ENCODE assay signal across 8 mouse cellular contexts in genomic region chr7:48880591-48881481, GRCm38 (mm10). TPM values are rescaled to one million over a fixed set of nuclear protein-coding genes. Genes with fewer than 3 reads are reported as not detected.
DNase-seq lines count a peak whose midpoint lies in the region; ATAC-seq and TF ChIP-seq lines count a peak whose summit lies in the region.

No protein-coding gene starts in this region.

- H3K27ac ChIP-seq in heart, embryonic 11.5 days (ENCODE audit: low read depth, low read length): peak overlapping the region; percentile 86
- peak overlapping the region; percentile 89 for H3K27ac ChIP-seq in kidney, embryonic 16.5 days (ENCODE audit: low read length)
- peak overlapping the region; percentile 82 for H3K27ac ChIP-seq in liver, adult 2 months (replicated peaks; ENCODE audit: insufficient read depth, low read depth, low read length)

- H3ac ChIP-seq in C2C12 (ENCODE audit: control insufficient read depth, insufficient read length, low read depth): peak overlapping the region; percentile 98
- H3ac ChIP-seq in myocyte (ENCODE audit: control insufficient read depth, insufficient read length): peak overlapping the region; percentile 20

- H3K36me3 ChIP-seq in C2C12 (ENCODE audit: control insufficient read depth, insufficient read depth): peaks cover 37% of the 10 kb centered on the region
- peaks cover 43% of the 10 kb centered on the region for H3K36me3 ChIP-seq in erythroblast, embryonic 14.5 days (ENCODE audit: control insufficient read depth)
- H3K36me3 ChIP-seq in heart, embryonic 11.5 days (ENCODE audit: control insufficient read depth, insufficient read depth, low read length): peaks cover 7% of the 10 kb centered on the region
- peaks cover 10% of the 10 kb centered on the region for H3K36me3 ChIP-seq in kidney, embryonic 16.5 days (ENCODE audit: insufficient read depth, low read length)
- H3K36me3 ChIP-seq in liver, adult 2 months (ENCODE audit: control insufficient read depth, insufficient read depth, low read length): no peaks in the 10 kb centered on the region; the same call in 1 of the 2 replicates
- H3K36me3 ChIP-seq in myocyte (ENCODE audit: control insufficient read depth, insufficient read depth): peaks cover 15% of the 10 kb centered on the region
- no peaks in the 10 kb centered on the region for H3K36me3 ChIP-seq in splenic B cell, adult 2 months (ENCODE audit: control insufficient read depth, insufficient read depth, low read length, poor library complexity, severe bottlenecking)

- under 1% methylated on average over 73 of the region's 77 CpGs for WGBS in heart, embryonic 11.5 days (ENCODE audit: insufficient replicate concordance)
- WGBS in kidney, embryonic 16.5 days: under 1% methylated on average over 76 of the region's 77 CpGs
- WGBS in liver, adult 2 months: under 1% methylated on average over 77 of the region's 77 CpGs

- H3K4me1 ChIP-seq in erythroblast, embryonic 14.5 days (ENCODE audit: control insufficient read depth): peaks cover 52% of the 10 kb centered on the region
- H3K4me1 ChIP-seq in heart, embryonic 11.5 days (ENCODE audit: control insufficient read depth, insufficient read depth, low read length): peaks cover 11% of the 10 kb centered on the region
- H3K4me1 ChIP-seq in kidney, embryonic 16.5 days (ENCODE audit: insufficient read depth, low read length): peaks cover 32% of the 10 kb centered on the region
- H3K4me1 ChIP-seq in liver, adult 2 months (ENCODE audit: control insufficient read depth, insufficient read depth, low read length): peaks cover 29% of the 10 kb centered on the region

- TF ChIP-seq CTCF in C2C12 (IDR thresholded peaks at IDR 0.05; ENCODE audit: control insufficient read depth, insufficient read depth, insufficient read length): no peak
- TF ChIP-seq CTCF in brain, embryonic 14.5 days (IDR thresholded peaks at IDR 0.05; ENCODE audit: borderline replicate concordance, extremely low read depth, insufficient read depth, insufficient read length): no peak
- no peak for TF ChIP-seq CTCF in liver, adult 2 months (IDR thresholded peaks at IDR 0.05; ENCODE audit: low read depth, low read length)

- H3K4me2 ChIP-seq in heart, embryonic 11.5 days: peak overlapping the region; percentile 74
- H3K4me2 ChIP-seq in kidney, embryonic 16.5 days (replicated peaks; ENCODE audit: low read depth, low read length): peak overlapping the region; percentile 95
- peak overlapping the region; percentile 99 for H3K4me2 ChIP-seq in myocyte (ENCODE audit: low read depth)

- H3K4me3 ChIP-seq in C2C12 (ENCODE audit: insufficient read depth, poor library complexity, severe bottlenecking) (peak overlapping the region; percentile 73), myocyte (peak overlapping the region; percentile 75)
- H3K4me3 ChIP-seq in erythroblast, embryonic 14.5 days (replicated peaks): peak overlapping the region; percentile 68
- H3K4me3 ChIP-seq in heart, embryonic 11.5 days (ENCODE audit: low read depth, low read length): peak overlapping the region; percentile 87
- H3K4me3 ChIP-seq in kidney, embryonic 16.5 days (ENCODE audit: low read length): peak overlapping the region; percentile 84
- peak overlapping the region; percentile 72 for H3K4me3 ChIP-seq in liver, adult 2 months (ENCODE audit: insufficient read depth, low read depth, low read length)

- H3K79me2 ChIP-seq in C2C12 (ENCODE audit: control insufficient read depth, insufficient read depth) (peaks cover 61% of the 10 kb centered on the region), myocyte (ENCODE audit: control insufficient read depth, insufficient read depth) (peaks cover 45% of the 10 kb centered on the region)
- peaks cover 3% of the 10 kb centered on the region; the same call in 1 of the 2 replicates for H3K79me2 ChIP-seq in liver, adult 2 months (ENCODE audit: control insufficient read depth, insufficient read depth, low read length)

- H3K79me3 ChIP-seq in C2C12 (ENCODE audit: low read depth): peaks cover 42% of the 10 kb centered on the region

- peak; percentile 95 for ATAC-seq in heart, embryonic 11.5 days (replicated peaks; ENCODE audit: insufficient number of reproducible peaks, low FRiP score, low TSS enrichment)
- ATAC-seq in kidney, embryonic 16.5 days (ENCODE audit: low FRiP score, low TSS enrichment): peak; percentile 98

- no peak; the same call in 1 of the 2 replicates for TF ChIP-seq POLR2A in brain, embryonic 14.5 days (IDR thresholded peaks at IDR 0.05; ENCODE audit: borderline replicate concordance, extremely low read depth, insufficient read depth, insufficient read length, poor library complexity, severe bottlenecking)
- peak; percentile 71 for TF ChIP-seq POLR2A in liver, adult 2 months (IDR thresholded peaks at IDR 0.05; ENCODE audit: extremely low read depth, insufficient read depth, low read length)
- peak; percentile 62 for TF ChIP-seq POLR2A in myocyte (IDR thresholded peaks at IDR 0.05; ENCODE audit: insufficient read length, low read depth)

- peak; percentile 99 for DNase-seq in brain, embryonic 14.5 days (ENCODE audit: low read depth)
- DNase-seq in liver, adult 2 months (ENCODE audit: extremely low read depth, low read depth, low spot score): peak; percentile 87
- peak; percentile 97 for DNase-seq in splenic B cell, adult 2 months (ENCODE audit: low read depth, low spot score)

- H3K27me3 ChIP-seq in C2C12 (ENCODE audit: control insufficient read depth, insufficient read depth, insufficient read length) (no peaks in the 10 kb centered on the region), myocyte (ENCODE audit: control insufficient read depth, insufficient read depth, insufficient read length) (no peaks in the 10 kb centered on the region)
- H3K27me3 ChIP-seq in erythroblast, embryonic 14.5 days (ENCODE audit: control insufficient read depth): peaks cover 33% of the 10 kb centered on the region
- no peaks in the 10 kb centered on the region for H3K27me3 ChIP-seq in heart, embryonic 11.5 days (ENCODE audit: control insufficient read depth, insufficient read depth, low read length)
- no peaks in the 10 kb centered on the region for H3K27me3 ChIP-seq in kidney, embryonic 16.5 days (ENCODE audit: insufficient read depth, low read length)
- H3K27me3 ChIP-seq in liver, adult 2 months (ENCODE audit: control insufficient read depth, insufficient read depth, low read length): no peaks in the 10 kb centered on the region
- H3K27me3 ChIP-seq in splenic B cell, adult 2 months (ENCODE audit: control insufficient read depth, insufficient read depth, low read length, poor library complexity, severe bottlenecking): no peaks in the 10 kb centered on the region

- peak overlapping the region; percentile 84 for H3K9ac ChIP-seq in heart, embryonic 11.5 days (ENCODE audit: low read depth, low read length)
- H3K9ac ChIP-seq in kidney, embryonic 16.5 days (replicated peaks; ENCODE audit: low read length): peak overlapping the region; percentile 92
- peak overlapping the region; percentile 86 for H3K9ac ChIP-seq in liver, adult 2 months (ENCODE audit: low read depth, low read length)

- no peaks in the 10 kb centered on the region for H3K9me3 ChIP-seq in erythroblast, embryonic 14.5 days (ENCODE audit: control insufficient read depth, low read length)
- no peaks in the 10 kb centered on the region for H3K9me3 ChIP-seq in heart, embryonic 11.5 days (replicated peaks; ENCODE audit: control insufficient read depth, low read length)
- H3K9me3 ChIP-seq in kidney, embryonic 16.5 days (ENCODE audit: low read length): no peaks in the 10 kb centered on the region

TF ChIP-seq in C2C12, 6 proteins besides CTCF, POLR2A, EP300 and RAD21 (continues in another document):
- TF ChIP-seq MYOD1 (IDR thresholded peaks at IDR 0.05; ENCODE audit: control insufficient read depth, insufficient read length, low read depth) (no peak), FOSL1 (IDR thresholded peaks at IDR 0.05; ENCODE audit: insufficient read depth, low read length, poor library complexity, severe bottlenecking) (no peak), CEBPB (IDR thresholded peaks at IDR 0.05; ENCODE audit: low read depth) (no peak), MAX (IDR thresholded peaks at IDR 0.05) (no peak), USF1 (IDR thresholded peaks at IDR 0.05; ENCODE audit: low read depth) (no peak)

TF ChIP-seq in myocyte, 11 proteins besides CTCF, POLR2A, EP300 and RAD21 (continues in another document):
- TF ChIP-seq MYOG (IDR thresholded peaks at IDR 0.05; ENCODE audit: control insufficient read depth in 1 of 3, insufficient read depth in 1 of 3, insufficient read length in 2 of 3, low read depth in 2 of 3) (peak in 1 of 3 experiments; percentile 21), POLR2AphosphoS2 (IDR thresholded peaks at IDR 0.05; ENCODE audit: insufficient read length, low read depth) (peak; percentile 50), MYOD1 (IDR thresholded peaks at IDR 0.05; ENCODE audit: control insufficient read depth in 1 of 3, insufficient read length in 2 of 3, low read depth in 2 of 3) (peak in 1 of 3 experiments; percentile 28), E2F4 (IDR thresholded peaks at IDR 0.05; ENCODE audit: insufficient read depth) (peak; percentile 83)

RNA-seq across cellular contexts. Expression of gene E2f8, which starts 0.6 kb away (rescaled TPM):
- polyA plus RNA-seq in C2C12 (2012; fragmentation: generic; extraction: Trizol) (28.2 TPM), myocyte (2012; fragmentation: generic; extraction: Trizol) (19.7 TPM)
- 5.7 and 7.6 TPM in 2 replicates for polyA plus RNA-seq in brain, embryonic 14.5 days (2012; rRNA removed)
- 19.5 and 22.3 TPM in 2 replicates for polyA plus RNA-seq in erythroblast, embryonic 14.5 days (2012)
- polyA plus RNA-seq in heart, embryonic 11.5 days (2014; fragmentation: Nextera tagmentation; extraction: Ambion mirVana): 20.7 and 22.7 TPM in 2 replicates
- polyA plus RNA-seq in kidney, embryonic 16.5 days (2015; fragmentation: Nextera tagmentation; extraction: Ambion mirVana): 16.5 and 22.4 TPM in 2 replicates
- 0.83 and 1.1 TPM in 2 replicates for total RNA-seq in liver, adult 2 months (2014; rRNA removed)
- 1.3 and 2.6 TPM in 2 replicates for polyA plus RNA-seq in liver, adult 2 months (2012; rRNA removed)

RNA-seq across cellular contexts. Expression of gene Nav2, which starts 27.7 kb away (rescaled TPM):
- 4.7 TPM for polyA plus RNA-seq in C2C12 (2012; fragmentation: generic; extraction: Trizol)
- polyA plus RNA-seq in brain, embryonic 14.5 days (2012; rRNA removed): 10.1 and 28.3 TPM in 2 replicates
- polyA plus RNA-seq in erythroblast, embryonic 14.5 days (2012): 0.06 and 0.11 TPM in 2 replicates
- polyA plus RNA-seq in heart, embryonic 11.5 days (2014; fragmentation: Nextera tagmentation; extraction: Ambion mirVana): 22.4 and 32.2 TPM in 2 replicates
- 22.6 and 32.8 TPM in 2 replicates for polyA plus RNA-seq in kidney, embryonic 16.5 days (2015; fragmentation: Nextera tagmentation; extraction: Ambion mirVana)
- total RNA-seq in liver, adult 2 months (2014; rRNA removed): 11.1 and 25.3 TPM in 2 replicates
- polyA plus RNA-seq in liver, adult 2 months (2012; rRNA removed): 17.6 and 18.4 TPM in 2 replicates
- 21.9 TPM for polyA plus RNA-seq in myocyte (2012; fragmentation: generic; extraction: Trizol)

RNA-seq across cellular contexts. Expression of gene Csrp3, which starts 33.0 kb away (rescaled TPM):
- polyA plus RNA-seq in C2C12 (2012; fragmentation: generic; extraction: Trizol) (0.33 TPM), myocyte (2012; fragmentation: generic; extraction: Trizol) (158 TPM)
- polyA plus RNA-seq in brain, embryonic 14.5 days (2012; rRNA removed): 0.19 TPM in 1 of 2 replicates, not detected in the other
- not detected in 2 replicates for polyA plus RNA-seq in erythroblast, embryonic 14.5 days (2012)
- polyA plus RNA-seq in heart, embryonic 11.5 days (2014; fragmentation: Nextera tagmentation; extraction: Ambion mirVana): 1,436 and 1,472 TPM in 2 replicates
- 4.2 and 5.0 TPM in 2 replicates for polyA plus RNA-seq in kidney, embryonic 16.5 days (2015; fragmentation: Nextera tagmentation; extraction: Ambion mirVana)
- total RNA-seq in liver, adult 2 months (2014; rRNA removed): 16.8 and 44.6 TPM in 2 replicates
- 10.9 and 11.4 TPM in 2 replicates for polyA plus RNA-seq in liver, adult 2 months (2012; rRNA removed)

Comparison
In these comparisons a context has a peak if more than half of its experiments do, and no peak if none do; other contexts are left out.
1. Peak in every context shown above with its lines: DNase-seq, ATAC-seq, H3K4me3 ChIP-seq and H3K27ac ChIP-seq.
2. RNA of gene Csrp3, which starts 33.0 kb away (polyA plus RNA-seq): 1,436 to 1,472 TPM in heart, embryonic 11.5 days and 158 TPM in myocyte (single experiment); 10.9 to 11.4 TPM in liver, adult 2 months, 4.2 to 5.0 TPM in kidney, embryonic 16.5 days, 0.33 TPM in C2C12 (single experiment), 0.19 TPM in brain, embryonic 14.5 days and not detected in erythroblast, embryonic 14.5 days; every median in the first group is over 10 times any median in the second.